24 mouse cellular contexts compared by ENCODE assay signal in the genomic region with DNA sequence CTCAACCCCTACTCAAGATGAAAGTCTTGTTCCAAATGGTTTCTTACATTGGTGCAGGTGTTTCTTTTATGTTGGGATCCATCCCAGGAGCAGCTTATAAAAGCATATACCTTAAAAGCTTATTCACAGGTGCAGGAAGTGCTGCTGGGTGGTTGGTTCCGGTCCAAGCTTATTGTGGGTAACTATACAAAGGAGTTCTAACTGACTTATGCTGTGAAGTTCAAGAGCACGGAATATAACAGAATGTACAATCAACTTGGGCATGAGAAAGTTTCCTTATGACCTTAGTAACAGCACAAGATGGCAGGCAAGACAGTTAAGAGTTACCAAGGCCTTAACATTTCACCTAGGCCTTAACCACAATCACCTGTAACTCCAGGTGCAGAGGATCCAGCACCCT.
"Had no signal": no experiment of that assay in that cellular context is flagged by ENCODE, and none has a peak within 500 bp of the region (broad histone marks: within the 10 kb centered on the region; RNA-seq: fewer than 3 reads in every experiment).

No protein-coding gene starts in this region.

- H3K36me3 ChIP-seq: heart, embryonic 13.5 days; heart, embryonic 15.5 days; hindbrain, embryonic 13.5 days; hindbrain, embryonic 15.5 days; kidney, embryonic 15.5 days; limb, embryonic 13.5 days; limb, embryonic 15.5 days had no signal

- H3K27me3 ChIP-seq: heart, embryonic 13.5 days; heart, embryonic 15.5 days; hindbrain, embryonic 13.5 days; hindbrain, embryonic 15.5 days; kidney, embryonic 15.5 days; limb, embryonic 13.5 days; limb, embryonic 15.5 days had no signal

- H3K4me2 ChIP-seq: heart, embryonic 13.5 days; heart, embryonic 15.5 days; hindbrain, embryonic 13.5 days; hindbrain, embryonic 15.5 days; kidney, embryonic 15.5 days; limb, embryonic 13.5 days; limb, embryonic 15.5 days had no signal

- H3K9me3 ChIP-seq: heart, embryonic 13.5 days; heart, embryonic 15.5 days; hindbrain, embryonic 13.5 days; hindbrain, embryonic 15.5 days; kidney, embryonic 15.5 days; limb, embryonic 13.5 days; limb, embryonic 15.5 days had no signal

- ATAC-seq: forebrain, postnatal 0 days; hindbrain, postnatal 0 days; intestine, embryonic 16.5 days had no signal

- DNase-seq: forebrain, postnatal 0 days; gastrocnemius, postnatal 14 days; gastrocnemius, postnatal 36 days; heart, adult 2 months; heart, postnatal 10 days; heart, postnatal 36 days; kidney, adult 11 months; kidney, adult 2 months; kidney, adult 9 months; kidney, postnatal 10 days; kidney, postnatal 25 days; kidney, postnatal 4 days; left cerebral cortex, postnatal 4 days had no signal

- H3K9ac ChIP-seq: forebrain, postnatal 0 days; heart, embryonic 13.5 days; heart, embryonic 15.5 days; hindbrain, embryonic 13.5 days; hindbrain, embryonic 15.5 days; kidney, embryonic 15.5 days; limb, embryonic 13.5 days; limb, embryonic 15.5 days had no signal

- H3K4me3 ChIP-seq: heart, adult 2 months; heart, embryonic 13.5 days; heart, embryonic 15.5 days; hindbrain, embryonic 13.5 days; hindbrain, embryonic 15.5 days; kidney, embryonic 15.5 days; layer of hippocampus, adult 2 months; left cerebral cortex, adult 2 months; limb, embryonic 13.5 days; limb, embryonic 15.5 days had no signal

- H3K27ac ChIP-seq: heart, adult 2 months; heart, embryonic 13.5 days; heart, embryonic 15.5 days; hindbrain, embryonic 13.5 days; hindbrain, embryonic 15.5 days; hindbrain, postnatal 0 days; kidney, embryonic 15.5 days; layer of hippocampus, adult 2 months; left cerebral cortex, adult 2 months; limb, embryonic 13.5 days; limb, embryonic 15.5 days had no signal
